Mouse (Mus musculus): ENCODE data around the gene Gpr157.

DNA sequence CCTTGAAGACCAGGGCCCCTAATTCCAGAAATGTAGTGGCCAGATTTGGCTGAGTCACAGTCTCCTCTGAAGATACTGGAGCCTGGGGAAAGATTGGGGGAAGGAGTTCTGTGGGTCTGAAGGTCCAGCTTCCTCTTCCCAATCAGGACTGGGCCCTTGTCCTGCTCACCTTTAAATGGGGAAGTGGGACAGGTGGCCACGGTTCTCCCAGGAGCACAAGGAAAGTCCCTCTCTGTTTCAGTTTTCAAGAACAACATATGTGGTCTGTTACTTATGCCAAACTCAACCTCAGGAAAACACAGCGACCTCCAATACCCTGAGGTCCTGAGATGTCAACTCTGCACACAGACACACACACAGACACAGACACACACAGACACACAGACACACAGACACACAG, 8.5 kb upstream of the Gpr157 start:
- TF ChIP-seq CTCF (IDR thresholded peaks at IDR 0.05; ENCODE audit: low read depth, low read length): 0 out of 2 replicates have a peak, but pooled peaks have one; percentile 3
- TF ChIP-seq POLR2A (IDR thresholded peaks at IDR 0.05; ENCODE audit: borderline replicate concordance, low read depth, low read length): no peak

Data from bone marrow macrophage, adult 2 months (primary cell).